Mouse (Mus musculus): Measurements from ENCODE around the gene Amdhd1. TPM values are rescaled to one million over a fixed set of nuclear protein-coding genes. Genes with fewer than 3 reads are reported as not detected.
"Not testable (repeated sequence)": the region's sequence is repeated elsewhere in the genome, so short reads cannot be mapped to it uniquely, and the experiment has no call there.

Amdhd1 gene
- polyA plus RNA-seq, 1 experiment from 2014 or later = 0.79 TPM

- no peak overlapping the region for H3K4me3 ChIP-seq (replicated peaks)
- H3K36me3 ChIP-seq = no peaks in the 10 kb centered on the region
- no peaks in the 10 kb centered on the region; the same call in 1 of the 2 replicates for H3K27me3 ChIP-seq
- H3K4me2 ChIP-seq = no peak overlapping the region
- H3K9me3 ChIP-seq = no peaks in the 10 kb centered on the region
- no peak overlapping the region for H3K9ac ChIP-seq (replicated peaks)
- H3K27ac ChIP-seq = no peak overlapping the region
- WGBS = 91% methylated on average over 14 of the region's 14 CpGs
- no peak for ATAC-seq (ENCODE audit: insufficient number of reproducible peaks, insufficient read depth, low FRiP score, low TSS enrichment, low read depth)
- H3K4me1 ChIP-seq (replicated peaks) = no peaks in the 10 kb centered on the region
These were observed 24.8 kb upstream of the Amdhd1 start for GRCm38 (mm10) chr10:93564518-93565090.

- H3K4me1 ChIP-seq (replicated peaks) = no peaks in the 10 kb centered on the region
- H3K9ac ChIP-seq (replicated peaks) = no peak overlapping the region
- H3K4me2 ChIP-seq = no peak overlapping the region
- no peaks in the 10 kb centered on the region for H3K9me3 ChIP-seq
- 43% methylated on average over 9 of the region's 9 CpGs for WGBS
- ATAC-seq (ENCODE audit: insufficient number of reproducible peaks, insufficient read depth, low FRiP score, low TSS enrichment, low read depth) = no peak
- H3K27me3 ChIP-seq = no peaks in the 10 kb centered on the region
- H3K27ac ChIP-seq = no peak overlapping the region
- no peaks in the 10 kb centered on the region for H3K36me3 ChIP-seq
- H3K4me3 ChIP-seq (replicated peaks) = no peak overlapping the region
These were observed 20.0 kb upstream of the Amdhd1 start for GRCm38 (mm10) chr10:93559786-93560185.

DNA sequence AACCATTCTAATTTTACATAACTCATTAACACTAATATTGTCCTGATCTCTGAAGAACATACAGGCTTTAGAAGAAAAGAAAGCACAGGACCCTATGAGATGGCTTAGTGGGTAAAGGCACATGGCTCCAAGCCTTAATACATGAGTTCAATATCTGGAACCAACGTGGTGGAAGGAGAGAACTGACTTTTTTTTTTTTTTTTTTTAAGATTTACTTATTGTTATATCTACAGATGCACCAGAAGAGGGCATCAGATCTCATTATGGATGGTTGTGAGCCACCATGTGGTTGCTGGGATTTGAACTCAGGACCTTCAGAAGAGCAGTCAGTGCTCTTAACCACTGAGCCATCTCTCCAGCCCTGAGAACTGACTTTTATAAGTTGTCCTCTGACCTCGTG is 18.1 kb upstream of the Amdhd1 start:
- H3K4me2 ChIP-seq; H3K9ac ChIP-seq (replicated peaks); H3K4me3 ChIP-seq (replicated peaks); H3K9me3 ChIP-seq; H3K27ac ChIP-seq; H3K36me3 ChIP-seq; H3K27me3 ChIP-seq; H3K4me1 ChIP-seq (replicated peaks); ATAC-seq (ENCODE audit: insufficient number of reproducible peaks, insufficient read depth, low FRiP score, low TSS enrichment, low read depth): not testable (repeated sequence)
- 66% methylated on average over 2 of the region's 2 CpGs for WGBS

DNA sequence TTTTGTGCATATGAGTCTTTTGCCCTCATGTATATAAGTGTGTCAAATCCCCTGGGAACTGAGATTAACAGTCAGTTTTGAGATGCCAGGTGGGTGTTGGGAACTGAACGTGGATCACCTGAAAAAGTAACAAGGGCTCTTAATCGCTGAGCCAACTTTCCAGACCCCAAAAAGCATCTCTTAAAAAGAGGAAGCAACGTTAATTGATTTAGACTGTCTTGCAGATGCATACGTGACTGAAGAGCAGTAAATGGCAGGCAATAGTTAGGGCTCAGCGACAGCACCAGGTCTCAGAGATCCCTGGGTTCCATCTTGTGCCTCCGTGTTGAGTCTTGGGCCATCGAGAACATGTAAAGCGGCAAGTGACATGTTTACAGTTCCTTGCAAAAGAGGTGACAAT is 12.8 kb upstream of the Amdhd1 start:
- Histone ChIP-seq H3K36me3 (no peaks in the 10 kb centered on the region), H3K9ac (replicated peaks) (no peak overlapping the region), H3K4me2 (no peak overlapping the region), H3K27me3 (no peaks in the 10 kb centered on the region), H3K9me3 (no peaks in the 10 kb centered on the region), H3K4me1 (replicated peaks) (no peaks in the 10 kb centered on the region), H3K4me3 (replicated peaks) (no peak overlapping the region), H3K27ac (no peak overlapping the region)
- 83% methylated on average over 8 of the region's 8 CpGs for WGBS
- ATAC-seq (ENCODE audit: insufficient number of reproducible peaks, insufficient read depth, low FRiP score, low TSS enrichment, low read depth) = no peak

GRCm38 (mm10) chr10:93549821-93550220 is 10.0 kb upstream of the Amdhd1 start:
- H3K9me3 ChIP-seq = no peaks in the 10 kb centered on the region
- no peak overlapping the region for H3K27ac ChIP-seq
- ATAC-seq (ENCODE audit: insufficient number of reproducible peaks, insufficient read depth, low FRiP score, low TSS enrichment, low read depth) = no peak
- no peak overlapping the region for H3K4me2 ChIP-seq
- H3K4me1 ChIP-seq (replicated peaks) = no peaks in the 10 kb centered on the region
- H3K9ac ChIP-seq (replicated peaks) = no peak overlapping the region
- no peak overlapping the region for H3K4me3 ChIP-seq (replicated peaks)
- no peaks in the 10 kb centered on the region for H3K36me3 ChIP-seq
- no peaks in the 10 kb centered on the region for H3K27me3 ChIP-seq
- WGBS = 82% methylated on average over 10 of the region's 10 CpGs

- WGBS = 14% methylated on average over 7 of the region's 7 CpGs
- H3K27ac ChIP-seq = no peak overlapping the region
- ATAC-seq (ENCODE audit: insufficient number of reproducible peaks, insufficient read depth, low FRiP score, low TSS enrichment, low read depth) = no peak
- H3K4me3 ChIP-seq (replicated peaks) = no peak overlapping the region
- H3K4me2 ChIP-seq = no peak overlapping the region
- H3K36me3 ChIP-seq = no peaks in the 10 kb centered on the region
- no peak overlapping the region for H3K9ac ChIP-seq (replicated peaks)
- H3K27me3 ChIP-seq = no peaks in the 10 kb centered on the region
- no peaks in the 10 kb centered on the region for H3K9me3 ChIP-seq
- H3K4me1 ChIP-seq (replicated peaks) = no peaks in the 10 kb centered on the region
These were observed 9.2 kb upstream of the Amdhd1 start for GRCm38 (mm10) chr10:93548991-93549390.

- Histone ChIP-seq H3K36me3 (no peaks in the 10 kb centered on the region), H3K27ac (no peak overlapping the region), H3K9me3 (no peaks in the 10 kb centered on the region), H3K9ac (replicated peaks) (no peak overlapping the region), H3K4me1 (replicated peaks) (no peaks in the 10 kb centered on the region), H3K4me2 (no peak overlapping the region), H3K4me3 (replicated peaks) (no peak overlapping the region), H3K27me3 (no peaks in the 10 kb centered on the region)
- WGBS = 86% methylated on average over 4 of the region's 4 CpGs
- no peak for ATAC-seq (ENCODE audit: insufficient number of reproducible peaks, insufficient read depth, low FRiP score, low TSS enrichment, low read depth)
These were observed 8.0 kb upstream of the Amdhd1 start for GRCm38 (mm10) chr10:93547741-93548270.

DNA sequence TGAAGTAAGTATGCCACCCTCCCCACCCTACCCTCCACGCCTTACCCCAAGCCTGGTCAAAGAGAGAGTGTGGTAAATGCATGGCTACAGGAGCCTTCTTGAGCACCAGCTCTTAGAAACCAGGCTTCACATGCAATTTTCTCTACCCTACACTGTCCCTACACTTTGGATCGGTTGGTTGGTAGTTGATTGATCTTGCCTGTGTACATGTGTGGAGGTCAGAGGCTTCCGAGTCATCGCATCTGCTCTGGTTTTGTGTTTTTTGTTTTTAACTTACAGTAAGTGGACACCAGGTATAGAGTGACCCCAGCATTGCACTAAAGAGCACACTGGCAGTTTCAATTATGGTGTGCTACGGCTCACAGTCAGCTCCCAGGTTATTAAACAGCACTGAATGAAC is 4.3 kb upstream of the Amdhd1 start:
- Histone ChIP-seq H3K9ac (replicated peaks) (no peak overlapping the region), H3K36me3 (no peaks in the 10 kb centered on the region), H3K4me2 (no peak overlapping the region), H3K27ac (no peak overlapping the region), H3K4me1 (replicated peaks) (peaks cover 12% of the 10 kb centered on the region), H3K27me3 (no peaks in the 10 kb centered on the region), H3K4me3 (replicated peaks) (no peak overlapping the region), H3K9me3 (no peaks in the 10 kb centered on the region)
- ATAC-seq (ENCODE audit: insufficient number of reproducible peaks, insufficient read depth, low FRiP score, low TSS enrichment, low read depth) = no peak
- WGBS = 67% methylated on average over 5 of the region's 5 CpGs

DNA sequence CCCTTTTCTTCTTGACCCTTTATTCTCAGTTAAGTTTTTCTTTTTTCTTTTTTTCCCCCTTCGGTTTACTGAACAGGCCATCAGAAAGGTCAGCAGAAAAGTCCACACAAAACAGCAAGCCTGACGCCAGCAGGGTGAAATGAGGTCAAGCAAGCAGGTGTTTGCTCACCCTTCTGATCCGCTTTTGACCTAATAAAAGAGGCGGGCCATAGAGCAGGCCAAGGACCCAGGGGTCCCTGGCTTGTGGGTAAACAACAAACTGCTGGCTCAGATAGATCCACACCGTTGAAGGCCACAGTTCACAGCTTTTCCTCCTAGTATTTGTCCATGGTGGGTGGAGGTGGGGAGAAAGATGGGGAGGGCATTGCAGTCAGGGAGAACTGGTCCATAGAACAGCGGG is 3.3 kb upstream of the Amdhd1 start:
- H3K4me2 ChIP-seq = no peak overlapping the region
- WGBS = 76% methylated on average over 6 of the region's 6 CpGs
- no peaks in the 10 kb centered on the region for H3K36me3 ChIP-seq
- no peak overlapping the region for H3K27ac ChIP-seq
- ATAC-seq (ENCODE audit: insufficient number of reproducible peaks, insufficient read depth, low FRiP score, low TSS enrichment, low read depth) = no peak
- H3K4me3 ChIP-seq (replicated peaks) = no peak overlapping the region
- no peak overlapping the region for H3K9ac ChIP-seq (replicated peaks)
- peaks cover 12% of the 10 kb centered on the region for H3K4me1 ChIP-seq (replicated peaks)
- no peaks in the 10 kb centered on the region for H3K27me3 ChIP-seq
- H3K9me3 ChIP-seq = no peaks in the 10 kb centered on the region

GRCm38 (mm10) chr10:93542356-93542755 is 2.5 kb upstream of the Amdhd1 start:
- Histone ChIP-seq H3K4me3 (replicated peaks) (no peak overlapping the region), H3K4me1 (replicated peaks) (peaks cover 12% of the 10 kb centered on the region), H3K4me2 (no peak overlapping the region), H3K9ac (replicated peaks) (no peak overlapping the region), H3K36me3 (no peaks in the 10 kb centered on the region), H3K27me3 (peaks cover 5% of the 10 kb centered on the region; the same call in 1 of the 2 replicates), H3K27ac (no peak overlapping the region), H3K9me3 (no peaks in the 10 kb centered on the region)
- no peak for ATAC-seq (ENCODE audit: insufficient number of reproducible peaks, insufficient read depth, low FRiP score, low TSS enrichment, low read depth)
- WGBS = 84% methylated on average over 4 of the region's 4 CpGs

GRCm38 (mm10) chr10:93541585-93541984 is 1.8 kb upstream of the Amdhd1 start:
- H3K27ac ChIP-seq = no peak overlapping the region
- peaks cover 5% of the 10 kb centered on the region; the same call in 1 of the 2 replicates for H3K27me3 ChIP-seq
- peaks cover 12% of the 10 kb centered on the region for H3K4me1 ChIP-seq (replicated peaks)
- H3K4me3 ChIP-seq (replicated peaks) = no peak overlapping the region
- no peak for ATAC-seq (ENCODE audit: insufficient number of reproducible peaks, insufficient read depth, low FRiP score, low TSS enrichment, low read depth)
- H3K9ac ChIP-seq (replicated peaks) = no peak overlapping the region
- H3K9me3 ChIP-seq = no peaks in the 10 kb centered on the region
- WGBS = 87% methylated on average over 1 of the region's 1 CpGs
- no peaks in the 10 kb centered on the region for H3K36me3 ChIP-seq
- H3K4me2 ChIP-seq = no peak overlapping the region
